Mouse (Mus musculus) heart, postnatal 0 days (tissue): Measurements from ENCODE around the gene Arhgap45. TPM values are rescaled to one million over a fixed set of nuclear protein-coding genes. Genes with fewer than 3 reads are reported as not detected.

Experiments used
- ATAC-seq: fragments of 200-750 bp; cut with Nextera tagmentation; 2 replicates; pipeline ENCODE4 v1.8.0; 2017; ENCODE audit warnings: low read depth, moderate number of reproducible peaks, moderate library complexity; ENCODE audit not compliant: insufficient read depth
- DNase-seq: peaks from one replicate; pipeline ENCODE4 v3.0.0-alpha.2; 2016; ENCODE audit warnings: low spot score
- H3K27ac ChIP-seq: fragments of 300-500 bp; sonication (generic); 2 replicates; pipeline ENCODE4 v1.5.1; 2014; ENCODE audit warnings: low read depth, mild to moderate bottlenecking
- H3K27me3 ChIP-seq: fragments of 300-500 bp; sonication (generic); 2 replicates; pipeline ENCODE4 v1.6.1; 2014; ENCODE audit warnings: low read length, mixed read lengths; ENCODE audit not compliant: control insufficient read depth, insufficient read depth
- H3K36me3 ChIP-seq: fragments of 300-500 bp; sonication (generic); replicated peaks from 2 replicates; pipeline ENCODE4 v1.6.1; 2014; ENCODE audit warnings: low read length, mixed read lengths; ENCODE audit not compliant: control insufficient read depth, insufficient read depth
- H3K4me1 ChIP-seq: fragments of 300-500 bp; sonication (generic); 2 replicates; pipeline ENCODE4 v1.6.1; 2014; ENCODE audit warnings: antibody characterized with exemption; ENCODE audit not compliant: control insufficient read depth, insufficient read depth
- H3K4me2 ChIP-seq: fragments of 300-500 bp; sonication (generic); 2 replicates; pipeline ENCODE4 v1.6.1; 2014; ENCODE audit warnings: low read depth, mild to moderate bottlenecking, low read length, moderate library complexity
- H3K4me3 ChIP-seq: fragments of 300-500 bp; sonication (generic); 2 replicates; pipeline ENCODE4 v1.5.1; 2014; ENCODE audit warnings: low read depth, low read length
- H3K9ac ChIP-seq: fragments of 300-500 bp; sonication (generic); replicated peaks from 2 replicates; pipeline ENCODE4 v1.6.1; 2014; ENCODE audit warnings: low read depth, low read length, mixed read lengths
- H3K9me3 ChIP-seq: fragments of 300-500 bp; sonication (generic); replicated peaks from 2 replicates; pipeline ENCODE4 v1.6.1; 2016; ENCODE audit warnings: low read length; ENCODE audit not compliant: control insufficient read depth
- CTCF ChIP-seq: IDR thresholded peaks from 2 replicates; pipeline ENCODE4 v1.5.1; 2016; ENCODE audit warnings: antibody characterized with exemption, control low read depth, low read depth
- EP300 ChIP-seq: IDR thresholded peaks from 2 replicates; pipeline ENCODE4 v1.6.1; 2016; ENCODE audit warnings: antibody characterized with exemption, low read depth
- WGBS: fragments of 180-500 bp; shearing (Covaris S2); extraction: QIAGEN DNeasy Blood & Tissue Kit; methylation state at CpG from one replicate; pipeline ENCODE4 v1.1.7; 2014; 5-methylcytosine and 5-hydroxymethylcytosine counted together
- polyA plus RNA-seq: library from polyadenylated mRNA; unstranded; fragments of >200 nt; fragmentation: Nextera tagmentation; extraction: Ambion mirVana; gene quantifications from 2 replicates; pipeline ENCODE4 v1.2.1, GENCODE M21; 2015
- total RNA-seq: library from RNA; depleted of rRNA; stranded (reverse); fragments of >200 nt; gene quantifications from 2 replicates; pipeline ENCODE4 v1.2.3, GENCODE M21; 2014; ENCODE audit warnings: low replicate concordance

Gene Arhgap45
- total and polyA plus RNA-seq, 2 experiments from 2014 or later = 1.9 to 3.9 TPM

DNA sequence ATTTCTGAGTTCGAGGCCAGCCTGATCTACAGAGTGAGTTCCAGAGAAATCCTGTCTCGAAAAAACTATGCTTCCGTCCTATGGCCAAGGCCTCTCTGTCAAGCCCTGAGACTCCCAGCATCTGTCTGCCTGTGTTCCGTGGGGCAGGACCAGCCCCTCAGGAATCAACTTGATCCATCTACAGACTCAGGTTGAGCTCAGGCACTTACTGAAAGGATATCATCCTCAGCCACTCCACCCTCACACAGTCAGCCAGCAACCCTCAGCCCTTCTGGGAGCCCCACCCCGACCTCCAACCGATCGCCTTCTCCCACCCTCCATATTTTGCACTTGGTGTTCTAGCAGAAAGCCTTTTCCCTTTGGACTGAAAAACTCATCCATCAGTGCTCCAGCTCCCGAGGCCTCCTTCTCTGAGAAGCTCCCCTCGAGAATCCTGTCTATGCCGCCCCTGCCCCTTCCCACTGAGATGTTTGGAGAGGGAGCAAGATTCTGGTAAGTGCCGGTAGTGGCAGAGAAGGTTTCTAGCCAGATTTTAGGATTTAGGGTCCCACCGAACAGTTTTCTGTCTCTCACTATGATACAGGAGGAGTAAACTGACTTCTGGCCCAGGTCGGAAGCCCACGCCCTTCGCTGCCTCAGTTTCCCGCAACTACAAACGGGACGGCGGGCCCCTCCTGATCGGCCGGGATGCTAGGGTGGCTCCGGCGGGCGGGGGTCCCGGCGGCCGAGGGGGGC lies 28.5 kb upstream of the Arhgap45 start:
- peaks cover 22% of the 10 kb centered on the region for H3K36me3 ChIP-seq
- peak overlapping the region; percentile 90 for H3K27ac ChIP-seq
- TF ChIP-seq EP300 = no peak
- no peak for TF ChIP-seq CTCF
- peak overlapping the region; percentile 83 for H3K9ac ChIP-seq
- DNase-seq (no peak), ATAC-seq (no peak)
- H3K4me1 ChIP-seq = peaks cover 27% of the 10 kb centered on the region
- peak overlapping the region; percentile 65 for H3K4me3 ChIP-seq
- peak overlapping the region; percentile 73 for H3K4me2 ChIP-seq
- no peaks in the 10 kb centered on the region for H3K27me3 ChIP-seq
- 9% methylated on average over 27 of the region's 27 CpGs for WGBS
- H3K9me3 ChIP-seq = no peaks in the 10 kb centered on the region

DNA sequence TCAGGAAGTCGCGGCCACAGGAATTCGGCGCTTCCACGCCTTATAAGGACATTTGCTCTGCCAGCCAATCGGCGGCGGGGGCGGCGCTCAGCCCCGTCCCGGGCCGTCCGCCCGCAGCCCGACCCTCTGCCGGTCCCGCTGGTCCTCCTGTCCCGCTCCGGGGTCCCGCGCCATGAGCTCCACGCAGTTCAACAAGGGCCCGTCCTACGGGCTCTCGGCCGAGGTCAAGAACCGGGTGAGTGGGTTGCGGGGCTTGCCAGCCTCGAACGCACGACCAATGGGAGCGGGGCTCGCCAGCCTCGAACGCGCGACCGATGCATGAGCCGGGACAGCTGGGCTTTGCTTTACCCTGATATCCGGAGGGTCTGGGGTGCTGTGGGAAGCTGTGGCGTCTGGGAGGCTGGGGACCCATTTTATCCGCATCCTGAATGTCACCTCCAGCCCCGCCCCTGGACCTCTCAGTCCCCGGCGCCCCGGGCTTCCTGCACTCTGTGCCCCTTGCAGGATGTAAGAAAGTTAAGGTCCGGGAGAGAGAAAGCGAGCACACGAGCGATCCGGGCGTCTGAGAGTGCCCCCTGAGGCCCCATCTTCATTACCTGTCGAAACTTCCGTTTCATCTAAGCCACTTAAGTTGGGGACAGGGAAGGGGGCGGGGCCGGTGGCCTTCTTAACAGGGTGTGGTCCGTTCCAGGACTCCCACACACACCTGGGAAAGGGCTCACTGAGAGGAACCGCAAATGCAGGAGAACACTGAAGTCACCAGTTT lies 27.8 kb upstream of the Arhgap45 start, which contains the start of gene Cnn2:
TSS of gene Cnn2 (plus strand) at position 79 of the 766 bp plus-strand sequence.
- ATAC-seq = no peak
- Histone ChIP-seq H3K9me3 (no peaks in the 10 kb centered on the region), H3K36me3 (peaks cover 30% of the 10 kb centered on the region), H3K4me1 (peaks cover 21% of the 10 kb centered on the region), H3K27ac (peak within 1 kb of the TSS; percentile 90), H3K27me3 (no peaks in the 10 kb centered on the region), H3K4me2 (peak within 1 kb of the TSS; percentile 73), H3K4me3 (peak within 1 kb of the TSS; percentile 65), H3K9ac (peak within 1 kb of the TSS; percentile 83)
- DNase-seq = peak; percentile 57
- TF ChIP-seq EP300 (no peak), CTCF (no peak)
- under 1% methylated on average over 59 of the region's 59 CpGs for WGBS

DNA sequence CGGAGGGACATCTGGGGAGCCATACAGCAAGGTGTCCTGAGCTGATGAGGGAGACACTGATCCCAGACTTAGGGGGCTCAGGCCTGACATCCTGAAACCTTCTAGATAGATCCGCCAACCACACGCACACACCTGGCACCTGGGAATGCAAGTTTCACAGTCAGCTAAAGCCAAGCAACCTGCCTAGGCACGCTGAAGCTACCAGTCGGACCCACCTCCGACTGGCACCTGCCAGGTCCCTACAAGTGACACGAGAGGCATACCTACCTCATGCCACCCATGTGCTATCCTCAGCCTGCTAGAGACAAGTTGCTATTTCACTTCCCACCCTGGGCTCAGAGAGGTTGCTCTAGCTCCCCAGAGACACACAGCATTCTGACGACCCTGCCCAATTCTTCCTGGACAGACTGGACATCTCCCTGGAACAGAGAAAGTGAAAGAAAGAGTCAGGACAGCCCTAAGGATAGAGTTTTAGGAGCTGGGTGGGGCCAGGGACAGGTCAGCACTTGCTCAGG lies 27.1 kb upstream of the Arhgap45 start:
- Histone ChIP-seq H3K4me1 (peaks cover 21% of the 10 kb centered on the region), H3K36me3 (peaks cover 36% of the 10 kb centered on the region), H3K27ac (peak overlapping the region; percentile 90), H3K27me3 (no peaks in the 10 kb centered on the region), H3K9ac (peak overlapping the region; percentile 83), H3K4me3 (peak overlapping the region; percentile 65), H3K9me3 (no peaks in the 10 kb centered on the region), H3K4me2 (peak overlapping the region; percentile 73)
- TF ChIP-seq CTCF = no peak
- no peak for TF ChIP-seq EP300
- DNase-seq (no peak), ATAC-seq (no peak)
- WGBS = 20% methylated on average over 8 of the region's 8 CpGs

DNA sequence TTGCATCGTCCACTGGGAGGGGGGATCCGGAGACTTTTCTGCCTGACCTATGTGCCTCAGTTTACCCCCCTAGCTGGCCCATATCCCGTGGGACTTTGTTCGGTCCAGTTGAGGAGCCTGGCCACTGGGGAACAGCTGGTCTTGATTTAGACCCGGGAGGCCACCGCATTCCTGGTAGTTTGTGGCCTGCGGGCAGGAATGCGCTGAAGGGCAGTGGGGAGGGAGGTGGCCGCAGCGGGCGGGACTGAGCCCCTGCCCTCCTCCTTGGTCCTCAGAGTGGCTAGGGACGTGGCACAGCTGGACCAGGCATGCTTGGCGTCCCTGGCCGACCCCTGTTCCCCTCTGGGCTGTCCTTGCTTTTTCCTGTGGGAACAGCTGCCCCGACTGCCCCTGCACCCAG lies 26.6 kb upstream of the Arhgap45 start:
- H3K4me3 ChIP-seq = peak overlapping the region; percentile 65
- 10% methylated on average over 15 of the region's 15 CpGs for WGBS
- DNase-seq = no peak
- H3K9ac ChIP-seq = peak overlapping the region; percentile 39
- TF ChIP-seq CTCF (no peak), EP300 (no peak)
- H3K4me1 ChIP-seq = peaks cover 21% of the 10 kb centered on the region
- H3K27ac ChIP-seq = peak overlapping the region; percentile 90
- H3K4me2 ChIP-seq = peak overlapping the region; percentile 73
- H3K27me3 ChIP-seq = no peaks in the 10 kb centered on the region
- H3K36me3 ChIP-seq = peaks cover 42% of the 10 kb centered on the region
- no peaks in the 10 kb centered on the region for H3K9me3 ChIP-seq
- ATAC-seq = no peak

DNA sequence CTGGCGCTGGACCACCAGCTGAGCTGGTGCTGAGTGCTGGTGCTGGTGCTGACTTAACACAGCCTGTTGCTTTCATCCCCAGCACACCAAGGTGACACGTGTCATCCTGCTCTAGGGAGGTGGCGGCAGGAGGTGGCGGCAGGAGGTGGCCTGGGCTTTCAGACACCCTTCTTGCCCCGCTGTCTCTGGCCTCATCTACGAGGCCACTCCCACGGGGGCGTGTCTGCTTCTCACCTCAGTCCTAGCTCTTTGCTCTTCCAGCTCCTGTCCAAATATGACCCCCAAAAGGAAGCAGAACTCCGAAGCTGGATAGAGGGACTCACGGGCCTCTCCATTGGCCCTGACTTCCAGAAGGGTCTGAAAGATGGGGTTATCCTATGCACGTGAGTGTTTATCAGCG lies 25.4 kb upstream of the Arhgap45 start:
- Histone ChIP-seq H3K27ac (no peak overlapping the region), H3K36me3 (peaks cover 49% of the 10 kb centered on the region), H3K4me3 (no peak overlapping the region), H3K4me2 (no peak overlapping the region), H3K4me1 (peaks cover 19% of the 10 kb centered on the region), H3K27me3 (no peaks in the 10 kb centered on the region), H3K9ac (no peak overlapping the region), H3K9me3 (no peaks in the 10 kb centered on the region)
- DNase-seq (no peak), ATAC-seq (no peak)
- 73% methylated on average over 12 of the region's 12 CpGs for WGBS
- no peak for TF ChIP-seq EP300
- no peak for TF ChIP-seq CTCF
